Mouse (Mus musculus) lung, postnatal 0 days (tissue): ENCODE data around the gene Mbnl2. TPM values are rescaled to one million over a fixed set of nuclear protein-coding genes. Genes with fewer than 3 reads are reported as not detected.

Experiments
- ATAC-seq: fragments of 200-750 bp; cut with Nextera tagmentation; 2 replicates; pipeline ENCODE4 v1.8.0; 2017; ENCODE audit warnings: moderate library complexity
- DNase-seq: peaks from one replicate; pipeline ENCODE4 v3.0.0-alpha.2; 2016; ENCODE audit warnings: low spot score
- H3K27ac ChIP-seq: fragments of 300-500 bp; sonication (generic); 2 replicates; pipeline ENCODE4 v1.5.1; 2014; ENCODE audit warnings: antibody characterized with exemption, mild to moderate bottlenecking, low read length, mixed read lengths
- H3K27me3 ChIP-seq: fragments of 300-500 bp; sonication (generic); replicated peaks from 2 replicates; pipeline ENCODE4 v1.6.1; 2014; ENCODE audit warnings: low read length, mixed read lengths; ENCODE audit not compliant: insufficient read depth
- H3K36me3 ChIP-seq: fragments of 300-500 bp; sonication (generic); 2 replicates; pipeline ENCODE4 v1.6.1; 2014; ENCODE audit warnings: low read length, mixed read lengths; ENCODE audit not compliant: insufficient read depth
- H3K4me1 ChIP-seq: fragments of 300-500 bp; sonication (generic); 2 replicates; pipeline ENCODE4 v1.6.1; 2014; ENCODE audit warnings: antibody characterized with exemption, low read depth, low read length, mixed read lengths; ENCODE audit not compliant: insufficient read depth
- H3K4me2 ChIP-seq: fragments of 300-500 bp; sonication (generic); replicated peaks from 2 replicates; pipeline ENCODE4 v1.6.1; 2014; ENCODE audit warnings: low read depth, mild to moderate bottlenecking, low read length, moderate library complexity, mixed read lengths
- H3K4me3 ChIP-seq: fragments of 300-500 bp; sonication (generic); 2 replicates; pipeline ENCODE4 v1.5.1; 2014; ENCODE audit warnings: low read depth, low read length
- H3K9ac ChIP-seq: fragments of 300-500 bp; sonication (generic); replicated peaks from 2 replicates; pipeline ENCODE4 v1.6.1; 2014; ENCODE audit warnings: low read depth, mild to moderate bottlenecking
- H3K9me3 ChIP-seq: fragments of 300-500 bp; sonication (generic); 2 replicates; pipeline ENCODE4 v1.6.1; 2016; ENCODE audit warnings: low read length, mixed read lengths
- CTCF ChIP-seq: IDR thresholded peaks from 2 replicates; pipeline ENCODE4 v1.5.1; 2016; ENCODE audit warnings: antibody characterized with exemption, mild to moderate bottlenecking
- EP300 ChIP-seq: IDR thresholded peaks from 2 replicates; pipeline ENCODE4 v1.6.1; 2016; ENCODE audit warnings: antibody characterized with exemption, mild to moderate bottlenecking, control low read depth
- WGBS: fragments of 180-500 bp; shearing (Covaris S2); extraction: QIAGEN DNeasy Blood & Tissue Kit; methylation state at CpG from one replicate; pipeline ENCODE4 v1.1.7; 2014; 5-methylcytosine and 5-hydroxymethylcytosine counted together
- polyA plus RNA-seq: library from polyadenylated mRNA; unstranded; fragments of >200 nt; fragmentation: Nextera tagmentation; extraction: Ambion mirVana; gene quantifications from 2 replicates; pipeline ENCODE4 v1.2.1, GENCODE M21; 2015

Gene Mbnl2
- polyA plus RNA-seq, 1 experiment from 2014 or later: 171 TPM

- peak; percentile 28 for ATAC-seq
Observed at GRCm38 (mm10) chr14:120278290-120279244, 3.1 kb downstream of the Mbnl2 start.

DNA sequence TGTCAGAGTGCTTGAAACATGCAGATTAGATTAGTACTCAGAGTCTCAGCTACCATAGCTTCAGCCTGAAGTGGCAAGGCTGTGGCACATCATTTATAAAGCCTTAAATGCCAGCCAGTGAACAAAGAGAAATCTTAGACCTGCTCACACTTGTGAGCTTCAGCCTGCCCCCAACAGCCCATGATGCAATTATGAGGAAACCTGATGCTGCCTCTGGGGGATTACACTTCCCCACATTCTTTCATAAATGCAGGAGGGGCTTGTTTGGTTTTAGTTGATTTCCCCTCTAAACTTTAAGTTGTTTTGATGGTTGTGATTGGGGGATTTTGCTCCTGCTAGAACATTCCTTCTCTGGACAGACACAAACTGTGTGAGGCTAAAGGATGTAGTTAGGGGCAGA, 4.7 kb downstream of the Mbnl2 start:
- H3K27me3 ChIP-seq: no peaks in the 10 kb centered on the region
- no peak for TF ChIP-seq EP300
- TF ChIP-seq CTCF: no peak
- no peaks in the 10 kb centered on the region for H3K36me3 ChIP-seq
- no peaks in the 10 kb centered on the region for H3K9me3 ChIP-seq
- H3K4me1 ChIP-seq: peaks cover 49% of the 10 kb centered on the region
- H3K4me2 ChIP-seq: 0 out of 2 replicates have a peak overlapping the region, but pooled peaks have one; percentile 25
- DNase-seq: peak; percentile 59
- H3K9ac ChIP-seq: 0 out of 2 replicates have a peak overlapping the region, but pooled peaks have one; percentile 8
- H3K4me3 ChIP-seq: no peak overlapping the region
- H3K27ac ChIP-seq: peak overlapping the region; percentile 91
- no peak for ATAC-seq

More at GRCm38 (mm10) chr14:120278290-120279244, 3.1 kb downstream of the Mbnl2 start:
- H3K36me3 ChIP-seq: no peaks in the 10 kb centered on the region
- peak; percentile 88 for DNase-seq
- peak overlapping the region; percentile 74 for H3K4me2 ChIP-seq
- peak overlapping the region; percentile 91 for H3K27ac ChIP-seq
- peak overlapping the region; percentile 51 for H3K9ac ChIP-seq
- peaks cover 47% of the 10 kb centered on the region for H3K4me1 ChIP-seq
- H3K27me3 ChIP-seq: no peaks in the 10 kb centered on the region
- WGBS: 9% methylated on average over 21 of the region's 21 CpGs
- no peaks in the 10 kb centered on the region for H3K9me3 ChIP-seq
- TF ChIP-seq EP300 (peak; percentile 54; the same call in 1 of the 2 replicates), CTCF (peak; percentile 47)
- peak overlapping the region; percentile 77 for H3K4me3 ChIP-seq

- ATAC-seq (no peak), DNase-seq (no peak)
- no peak overlapping the region for H3K4me2 ChIP-seq
- no peak overlapping the region for H3K27ac ChIP-seq
- H3K27me3 ChIP-seq: no peaks in the 10 kb centered on the region
- H3K4me3 ChIP-seq: no peak overlapping the region
- no peak for TF ChIP-seq EP300
- no peak for TF ChIP-seq CTCF
- H3K4me1 ChIP-seq: peaks cover 49% of the 10 kb centered on the region
- 67% methylated on average over 8 of the region's 8 CpGs for WGBS
- H3K9ac ChIP-seq: no peak overlapping the region
- H3K36me3 ChIP-seq: no peaks in the 10 kb centered on the region
- H3K9me3 ChIP-seq: no peaks in the 10 kb centered on the region
Observed at GRCm38 (mm10) chr14:120283787-120284186, 8.3 kb downstream of the Mbnl2 start.

- Histone ChIP-seq H3K4me3 (no peak overlapping the region), H3K9ac (no peak overlapping the region), H3K9me3 (no peaks in the 10 kb centered on the region), H3K4me1 (peaks cover 42% of the 10 kb centered on the region), H3K27me3 (no peaks in the 10 kb centered on the region), H3K36me3 (no peaks in the 10 kb centered on the region), H3K4me2 (no peak overlapping the region), H3K27ac (no peak overlapping the region)
- DNase-seq: no peak
- no peak for TF ChIP-seq CTCF
- TF ChIP-seq EP300: no peak
- 79% methylated on average over 5 of the region's 5 CpGs for WGBS
- no peak for ATAC-seq
Observed at GRCm38 (mm10) chr14:120284504-120284903, 9.0 kb downstream of the Mbnl2 start.

GRCm38 (mm10) chr14:120287121-120287986, 11.9 kb downstream of the Mbnl2 start:
- Histone ChIP-seq H3K27ac (no peak overlapping the region), H3K27me3 (no peaks in the 10 kb centered on the region), H3K9ac (no peak overlapping the region), H3K9me3 (no peaks in the 10 kb centered on the region), H3K36me3 (no peaks in the 10 kb centered on the region), H3K4me2 (no peak overlapping the region), H3K4me1 (peaks cover 26% of the 10 kb centered on the region), H3K4me3 (no peak overlapping the region)
- DNase-seq: no peak
- no peak for TF ChIP-seq EP300
- TF ChIP-seq CTCF: no peak
- 45% methylated on average over 21 of the region's 21 CpGs for WGBS
- ATAC-seq: no peak

GRCm38 (mm10) chr14:120287987-120288275, 12.5 kb downstream of the Mbnl2 start:
- H3K27me3 ChIP-seq: no peaks in the 10 kb centered on the region
- no peak overlapping the region for H3K9ac ChIP-seq
- ATAC-seq (no peak), DNase-seq (no peak)
- H3K27ac ChIP-seq: no peak overlapping the region
- H3K9me3 ChIP-seq: no peaks in the 10 kb centered on the region
- peaks cover 27% of the 10 kb centered on the region for H3K4me1 ChIP-seq
- no peak overlapping the region for H3K4me2 ChIP-seq
- H3K36me3 ChIP-seq: no peaks in the 10 kb centered on the region
- no peak for TF ChIP-seq EP300
- no peak for TF ChIP-seq CTCF
- no peak overlapping the region for H3K4me3 ChIP-seq
